Comparison of ENCODE assay signal across 11 mouse cellular contexts in genomic region chr1:163377924-163378323, GRCm38 (mm10).
"Had no signal": no experiment of that assay in that cellular context is flagged by ENCODE, and none has a peak within 500 bp of the region (broad histone marks: within the 10 kb centered on the region; RNA-seq: fewer than 3 reads in every experiment).

No protein-coding gene starts in this region.

- DNase-seq: kidney, adult 18-20 months; kidney, postnatal 14 days; layer of hippocampus, adult 9-11 months; layer of hippocampus, postnatal 36 days; lung, adult 18-20 months; right cerebral cortex, postnatal 14 days; thymus, postnatal 4 days had no signal

- H3K4me1 ChIP-seq: intestine, embryonic 15.5 days; midbrain, embryonic 12.5 days had no signal

- ATAC-seq: intestine, embryonic 15.5 days; midbrain, embryonic 16.5 days had no signal

- H3K27ac ChIP-seq: intestine, embryonic 15.5 days; liver, embryonic 14.5 days; midbrain, embryonic 12.5 days had no signal

- H3K9ac ChIP-seq: intestine, embryonic 15.5 days; liver, embryonic 14.5 days; midbrain, embryonic 12.5 days had no signal

- H3K4me3 ChIP-seq: intestine, embryonic 15.5 days; midbrain, embryonic 12.5 days had no signal

- H3K4me2 ChIP-seq: intestine, embryonic 15.5 days; midbrain, embryonic 12.5 days had no signal

- H3K36me3 ChIP-seq: intestine, embryonic 15.5 days; midbrain, embryonic 12.5 days had no signal

- H3K9me3 ChIP-seq: intestine, embryonic 15.5 days; midbrain, embryonic 12.5 days had no signal

- H3K27me3 ChIP-seq: intestine, embryonic 15.5 days; midbrain, embryonic 12.5 days had no signal
